Mouse (Mus musculus) CH12F3 (cell line): ENCODE measurements around the gene Sbf1.

Source experiments
- in situ Hi-C: fragments of 300-500 bp; cut with MboI; formaldehyde crosslinking; loops from 2 replicates; pipeline ENCODE4 v1.14.3; 2020; ENCODE audit warnings: low sequenced_read_pairs

Sbf1 gene

DNA sequence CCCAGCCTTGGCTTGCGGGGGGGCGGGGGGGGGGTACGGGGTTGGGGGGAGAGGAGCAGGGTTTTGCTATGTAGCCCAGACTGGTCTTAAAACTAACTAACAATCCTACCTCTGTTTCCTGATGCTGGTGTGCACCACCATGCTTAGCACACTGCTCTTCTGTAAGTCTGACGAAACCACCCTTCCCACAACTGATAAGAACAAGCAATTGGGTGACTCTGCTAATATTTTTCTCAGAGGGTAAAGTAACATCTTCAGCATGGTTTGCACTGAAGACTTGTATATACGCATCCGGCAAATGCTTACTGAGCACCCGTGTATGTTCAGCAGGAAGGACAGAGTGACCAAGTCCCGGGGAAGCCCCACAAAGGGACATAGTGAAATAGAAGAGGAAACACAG is 6.2 kb upstream of the Sbf1 start:
- in situ Hi-C loops, result no loop called here

DNA sequence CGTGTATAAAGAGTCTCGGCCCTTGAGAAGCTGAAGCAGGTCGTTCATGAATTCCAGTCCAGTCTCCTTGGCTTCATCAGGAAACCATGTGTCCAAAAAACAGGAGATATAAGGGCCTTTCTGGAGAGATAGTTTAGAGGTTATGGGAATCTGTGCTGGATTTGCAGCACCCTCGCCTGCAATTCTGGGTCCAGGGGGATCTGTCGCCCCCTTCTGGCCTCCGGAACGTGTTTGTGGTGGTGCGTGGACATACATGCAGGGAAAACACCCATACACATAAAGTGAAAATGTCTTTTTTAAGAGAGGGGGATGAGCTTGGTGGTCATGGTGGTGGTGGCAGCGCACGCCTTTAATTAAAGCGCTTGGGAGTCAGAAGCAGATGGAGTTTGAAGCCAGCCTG is 1.0 kb upstream of the Sbf1 start:
- in situ Hi-C loops, result no loop called here

DNA sequence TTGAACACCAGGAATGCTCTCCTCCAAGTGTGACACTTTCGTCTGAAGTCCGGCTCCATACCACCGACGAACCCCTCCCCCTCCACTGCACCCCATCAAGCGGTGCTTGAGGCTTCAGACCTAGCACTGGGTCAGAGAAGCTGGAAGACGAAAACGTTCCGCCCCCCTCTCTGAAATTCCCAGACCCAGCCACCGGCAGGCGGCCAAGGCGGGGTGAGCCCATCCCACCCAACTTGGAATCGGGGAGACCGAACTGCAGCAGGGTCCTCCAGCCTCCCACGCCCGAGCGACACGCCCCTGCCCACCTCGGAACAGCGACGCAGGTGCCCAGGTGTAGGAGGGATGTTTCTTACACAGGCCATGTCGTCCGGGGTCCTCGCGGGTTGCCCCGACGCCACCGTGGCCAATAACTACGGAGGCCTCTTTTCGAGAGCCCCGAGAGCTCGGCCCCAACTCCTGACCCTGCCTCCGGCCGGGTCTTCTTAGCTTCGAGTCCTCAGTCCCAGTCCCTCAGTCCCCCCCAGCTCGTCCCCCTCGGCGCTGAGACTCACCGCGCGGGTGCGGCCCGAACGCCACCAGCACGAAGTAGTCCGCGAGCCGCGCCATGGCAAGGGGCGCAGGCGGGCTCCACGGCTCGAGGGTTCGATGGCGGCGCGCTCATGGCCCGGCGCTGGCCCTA is 461 bp downstream of the Sbf1 start:
- in situ Hi-C loops, result no loop called here

DNA sequence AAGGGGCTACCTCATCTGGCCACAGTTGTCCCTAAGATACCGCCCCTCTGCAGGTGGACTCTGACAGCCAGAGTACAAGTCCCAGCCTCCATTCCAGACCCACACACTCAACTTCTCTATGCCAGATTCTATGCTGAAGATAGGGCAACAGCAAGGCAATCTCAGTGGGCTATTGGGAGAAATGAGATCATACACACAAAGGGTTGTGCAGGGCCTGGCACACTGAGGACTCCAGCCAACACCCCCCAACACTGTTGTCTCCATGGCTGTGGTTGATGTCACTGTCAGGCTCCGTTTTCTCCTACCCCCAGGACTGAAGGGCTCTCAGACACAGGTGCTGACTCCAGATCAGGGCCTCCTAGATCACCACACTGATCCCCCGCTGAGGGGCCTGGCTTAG is 1.0 kb downstream of the Sbf1 start:
- in situ Hi-C loops, result no loop called here

DNA sequence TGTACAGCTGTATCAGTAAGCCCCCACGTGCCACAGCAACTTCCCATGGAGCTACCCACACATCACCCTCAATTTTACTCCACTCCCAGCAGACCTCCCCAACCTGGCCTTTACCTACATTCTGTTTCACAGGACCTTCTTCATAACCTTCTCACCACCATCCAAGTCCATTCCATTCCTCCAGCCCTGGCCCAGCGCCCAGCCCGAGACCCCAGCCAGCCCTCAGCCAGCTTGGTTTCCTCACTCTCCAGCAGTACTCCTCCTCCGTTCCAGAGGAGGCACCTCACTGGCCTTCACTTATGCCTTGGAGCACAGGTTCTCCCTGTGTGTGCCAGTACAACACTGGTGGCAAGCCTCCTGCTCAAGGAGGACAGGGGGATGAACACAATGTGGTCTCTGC is 1.8 kb downstream of the Sbf1 start:
- in situ Hi-C loops, result no loop called here

DNA sequence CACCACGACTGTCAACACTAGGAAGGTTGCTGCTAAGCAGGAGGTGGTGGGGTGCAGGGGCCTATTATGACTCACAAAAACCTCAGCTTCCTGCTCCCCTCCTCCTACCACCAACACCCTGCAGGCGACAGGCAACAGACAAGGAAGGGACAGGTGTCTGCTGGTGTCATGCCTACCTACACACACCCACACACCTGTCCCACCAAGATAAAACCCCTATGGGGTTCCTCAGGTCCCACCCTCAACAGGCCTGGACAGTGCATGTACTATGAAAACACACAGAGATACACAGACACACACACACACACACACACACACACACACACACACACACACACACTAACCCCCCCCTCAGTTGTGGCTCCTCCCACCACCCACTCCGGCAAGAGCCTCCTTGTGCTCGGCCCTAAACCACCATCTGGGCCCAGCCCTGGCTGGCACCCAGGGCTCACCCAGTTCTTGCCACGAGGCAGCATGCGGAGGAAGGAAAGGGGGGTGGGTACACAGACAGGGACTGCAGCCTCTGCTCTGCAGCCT is 5.1 kb downstream of the Sbf1 start:
- in situ Hi-C loops, result no loop called here

DNA sequence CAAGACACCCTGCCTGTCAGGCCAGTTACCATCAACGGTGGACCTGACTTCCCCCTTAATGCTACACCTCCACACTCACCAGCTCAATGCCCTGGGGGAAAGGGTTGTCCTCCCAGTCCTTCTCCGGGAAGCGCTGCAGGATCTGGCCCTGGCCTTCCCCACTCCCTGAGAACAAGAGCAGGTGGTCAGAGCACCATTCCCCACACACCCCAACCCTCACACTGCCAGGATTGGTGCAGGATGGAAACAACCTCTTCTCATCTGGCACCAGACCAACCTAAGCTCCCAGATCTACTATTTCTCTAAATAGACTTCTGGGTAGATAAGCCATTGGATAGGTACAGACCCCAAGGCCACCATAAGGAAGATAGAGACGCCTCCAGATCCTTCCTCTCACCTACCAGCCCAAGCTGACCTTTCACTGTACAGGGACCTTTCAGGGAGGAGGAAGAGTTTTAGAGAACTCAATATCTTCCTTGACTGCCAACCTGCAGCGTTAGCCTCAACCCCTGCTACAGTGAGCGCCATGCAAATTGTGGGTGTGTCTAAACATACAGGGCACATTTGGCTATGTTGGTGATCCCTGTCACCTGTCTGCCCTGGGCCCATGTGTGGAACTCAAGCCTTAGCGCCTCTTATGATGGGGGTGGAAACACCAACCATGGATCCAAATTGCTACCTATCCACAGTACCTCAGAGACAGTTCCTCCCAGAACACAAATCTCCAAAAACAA is 6.5 kb downstream of the Sbf1 start:
- in situ Hi-C loops, result no loop called here

DNA sequence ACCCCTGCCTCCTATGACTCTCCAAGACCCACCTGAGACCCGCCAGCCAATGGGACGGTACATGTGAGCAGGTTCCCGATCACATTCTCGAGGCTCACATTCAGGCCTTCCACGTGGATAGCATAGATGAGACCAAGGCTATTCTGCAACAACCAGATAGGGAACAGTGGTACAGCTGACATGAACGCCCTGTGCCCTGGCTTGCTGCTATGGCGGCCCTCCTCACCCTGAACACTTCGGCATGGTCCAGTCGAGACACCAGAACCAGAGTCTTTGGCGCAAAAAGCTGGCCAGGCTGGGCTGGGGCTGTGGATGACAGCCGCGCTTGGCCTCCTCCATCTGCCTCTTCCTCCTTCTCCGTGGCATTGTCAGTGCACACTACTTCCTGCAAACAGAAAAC is 7.7 kb downstream of the Sbf1 start:
- in situ Hi-C loops, result no loop called here

DNA sequence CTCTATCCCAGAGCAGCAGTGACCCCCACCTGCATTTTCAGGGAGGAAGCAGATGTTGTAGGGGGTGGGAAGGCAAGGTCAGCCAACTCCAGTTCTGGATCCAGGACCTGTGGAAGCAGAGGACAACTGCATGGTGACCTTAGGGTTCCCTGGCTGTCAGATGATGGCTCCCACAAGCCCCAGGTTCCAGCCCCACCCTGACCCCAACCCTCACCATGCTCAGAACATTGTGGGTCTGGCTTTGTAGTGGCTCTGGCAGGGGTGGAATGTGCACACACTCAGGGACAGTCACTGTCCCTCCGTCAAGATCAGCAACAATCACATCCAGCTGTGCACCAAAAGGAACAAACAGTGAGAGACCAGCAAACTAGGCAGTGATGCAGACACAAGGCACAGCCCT is 9.1 kb downstream of the Sbf1 start:
- in situ Hi-C loops, result no loop called here

DNA sequence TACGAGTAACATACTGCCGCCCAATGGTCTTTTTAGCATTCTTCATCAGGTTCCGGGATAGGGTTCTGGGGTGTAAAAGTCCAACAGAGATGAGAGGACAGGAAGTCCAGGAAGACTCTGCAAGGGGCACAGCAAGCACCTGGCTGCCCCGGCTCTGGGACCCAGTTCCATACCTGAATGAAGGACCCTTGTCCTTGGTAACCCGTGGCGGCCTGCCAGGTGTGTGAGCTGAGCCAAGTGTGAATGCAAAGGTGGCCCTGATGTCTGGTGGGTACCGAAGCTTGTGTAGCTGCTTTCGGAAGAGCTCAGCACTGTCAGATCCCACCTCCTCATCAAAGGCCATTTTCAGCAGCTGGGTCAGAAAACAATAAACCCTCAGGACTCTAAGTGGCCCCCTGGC is 14.5 kb downstream of the Sbf1 start:
- in situ Hi-C loops, result no loop called here

DNA sequence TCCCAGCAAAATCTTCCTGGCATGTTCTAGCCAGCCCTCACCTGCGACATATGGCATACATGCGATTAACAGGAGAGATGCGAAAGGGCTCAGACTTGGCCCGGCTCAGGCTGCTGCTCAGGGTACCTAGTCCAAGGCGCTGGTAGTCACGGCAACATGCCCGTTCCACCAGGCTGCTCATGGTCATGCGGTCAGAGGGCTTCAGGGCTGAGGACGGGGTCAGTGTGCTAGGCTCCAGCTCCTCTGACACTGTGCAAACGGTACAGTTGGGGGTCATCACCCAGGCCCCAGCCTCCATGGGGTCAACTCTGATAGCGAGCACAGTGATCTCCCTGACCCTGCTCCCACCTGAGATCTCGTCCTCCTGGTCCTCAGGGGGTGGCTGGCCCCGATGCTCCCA is 14.9 kb downstream of the Sbf1 start:
- in situ Hi-C loops, result no loop called here

DNA sequence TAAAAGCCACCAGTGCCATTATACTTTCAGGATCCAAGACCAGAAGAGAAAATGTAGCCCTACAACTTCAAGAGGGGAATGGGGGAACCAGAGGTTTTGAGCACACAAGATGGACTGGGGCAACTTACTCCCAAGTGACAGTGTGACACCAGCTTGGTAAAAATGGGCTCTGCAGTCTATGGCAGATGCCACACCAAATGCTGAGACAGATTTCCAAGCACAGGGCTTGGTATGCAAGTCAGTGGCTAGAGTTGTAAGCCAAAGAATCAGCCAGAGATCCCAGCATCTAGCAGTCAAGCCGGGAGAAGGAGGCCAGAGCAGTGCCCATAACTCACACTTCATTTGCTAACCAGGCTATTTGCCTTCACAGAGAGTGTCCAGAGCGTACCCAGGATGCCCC is 17.4 kb downstream of the Sbf1 start:
- in situ Hi-C loops, result no loop called here

DNA sequence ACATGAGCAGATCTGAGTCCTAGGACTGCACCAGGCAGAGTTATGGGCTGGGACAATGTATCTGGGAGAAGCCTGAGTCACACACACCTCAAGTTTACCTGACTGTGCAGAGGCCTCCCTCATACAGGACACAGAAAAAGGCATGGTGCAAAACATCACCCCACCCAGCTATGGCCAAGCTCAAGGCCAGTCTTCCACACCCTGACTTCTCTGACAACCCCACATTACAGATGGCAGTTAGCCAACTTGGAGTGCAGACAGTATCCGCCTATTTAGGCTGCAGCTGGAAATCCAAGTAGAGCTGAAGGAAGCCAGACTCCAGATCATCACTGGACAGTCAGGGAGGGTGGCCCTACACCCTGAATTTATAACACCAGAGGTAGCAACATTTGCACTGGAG is 18.6 kb downstream of the Sbf1 start:
- in situ Hi-C loops, result no loop called here

DNA sequence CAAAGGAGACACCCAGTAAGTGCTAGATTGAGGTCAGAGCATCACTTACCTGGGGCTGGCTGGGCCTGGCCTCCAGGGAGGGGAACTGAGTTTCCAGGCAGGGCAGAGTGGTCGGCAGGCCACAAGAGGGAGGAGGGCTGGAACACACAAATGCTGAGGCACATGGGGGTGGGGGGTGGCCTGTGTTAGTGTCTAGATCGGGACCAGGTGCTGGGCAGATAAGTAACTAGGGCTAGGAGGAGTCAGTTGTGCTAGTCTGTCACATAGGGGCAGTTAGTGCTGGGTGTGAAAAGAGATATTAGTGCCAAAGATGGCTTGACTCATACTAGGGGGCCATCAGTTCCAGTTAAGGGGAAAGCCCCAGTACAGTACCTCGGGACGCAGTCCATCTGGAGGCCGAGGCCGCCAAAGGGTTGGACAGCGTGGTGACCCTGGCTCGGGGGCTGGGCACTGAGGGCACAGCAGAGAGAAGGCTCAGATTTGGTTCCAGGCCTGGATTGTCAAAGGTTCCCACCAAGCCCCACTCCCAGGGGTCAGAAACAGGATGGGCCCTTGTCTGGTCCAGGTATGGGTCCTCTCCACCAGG is 19.4 kb downstream of the Sbf1 start:
- in situ Hi-C loops, result no loop called here

DNA sequence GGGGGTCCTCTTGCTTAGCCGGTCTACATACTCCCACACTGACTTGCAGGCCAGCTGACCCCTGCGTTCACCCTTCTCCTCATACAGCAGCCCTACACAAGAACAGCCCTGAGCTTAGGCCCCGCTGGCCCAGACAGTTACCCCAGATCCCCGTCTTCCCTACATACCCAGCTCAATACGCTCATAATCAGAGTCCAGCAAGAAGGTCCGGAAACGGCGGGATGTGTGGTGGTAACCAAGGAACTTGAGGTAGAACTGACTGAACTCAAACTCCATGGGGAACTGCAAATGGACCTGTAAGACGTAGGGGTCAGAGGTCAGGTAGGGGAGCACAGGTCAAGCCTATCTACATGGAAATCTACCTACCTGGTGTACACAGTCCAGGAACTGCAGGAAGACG is 21.3 kb downstream of the Sbf1 start:
- in situ Hi-C loops, result no loop called here

DNA sequence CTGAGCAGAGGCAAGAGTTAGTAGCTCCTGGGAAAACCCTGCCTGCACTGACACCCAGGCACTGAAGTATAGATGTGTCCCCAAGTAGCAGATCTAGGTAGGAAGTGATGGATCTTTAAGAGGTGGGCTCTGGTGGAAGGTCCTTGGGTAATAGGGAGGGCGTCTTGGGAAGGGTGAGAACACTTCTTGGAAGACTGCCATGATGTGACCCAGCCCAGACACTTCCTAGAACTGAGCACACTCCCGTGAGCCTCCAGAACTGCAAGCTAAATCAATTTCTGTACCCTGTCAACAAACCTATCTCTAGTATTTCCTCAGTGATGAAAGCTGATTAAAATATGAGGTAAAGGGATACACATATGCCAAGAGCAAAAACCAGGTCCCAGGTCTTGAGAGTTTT is 22.3 kb downstream of the Sbf1 start:
- in situ Hi-C loops, result no loop called here

DNA sequence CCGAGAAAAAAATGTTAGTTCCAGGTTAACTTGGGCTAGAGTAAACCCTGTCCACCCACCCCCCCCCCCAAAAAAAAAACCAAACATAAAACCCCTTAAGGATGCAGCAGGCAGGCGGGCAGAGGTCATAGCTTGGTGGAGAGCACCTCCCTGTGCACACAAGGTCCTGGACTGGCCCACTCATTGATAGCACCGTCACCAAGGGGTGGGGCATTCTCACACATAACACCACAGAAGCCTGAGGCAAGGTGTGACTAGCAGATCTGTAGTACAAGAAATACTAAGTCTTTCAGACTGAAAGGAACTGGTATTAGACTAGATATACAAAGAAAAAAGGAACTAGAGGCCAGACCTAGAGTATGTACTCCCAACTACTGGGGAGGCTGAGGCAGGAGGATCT is 23.6 kb downstream of the Sbf1 start:
- in situ Hi-C loops, result no loop called here

DNA sequence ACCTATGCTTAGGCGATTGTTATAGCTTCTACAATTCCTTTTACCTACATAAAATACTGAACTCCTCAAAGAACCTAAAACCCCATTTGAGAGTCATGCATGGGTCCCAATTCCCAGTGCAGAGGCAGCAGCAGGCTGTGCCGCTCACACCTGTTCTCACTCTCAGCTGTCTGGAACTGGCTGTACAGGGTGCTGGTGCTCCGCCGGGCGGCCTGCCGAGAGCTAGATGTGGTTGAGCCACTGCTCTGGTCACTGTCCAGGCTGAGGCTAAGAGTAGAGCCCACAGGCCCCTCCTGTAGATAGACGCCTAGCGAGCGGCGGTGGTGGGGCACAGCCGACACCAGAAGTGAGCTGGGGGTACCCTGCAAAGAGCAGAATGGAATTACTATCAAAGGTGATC is 25.7 kb downstream of the Sbf1 start:
- in situ Hi-C loops, result no loop called here

DNA sequence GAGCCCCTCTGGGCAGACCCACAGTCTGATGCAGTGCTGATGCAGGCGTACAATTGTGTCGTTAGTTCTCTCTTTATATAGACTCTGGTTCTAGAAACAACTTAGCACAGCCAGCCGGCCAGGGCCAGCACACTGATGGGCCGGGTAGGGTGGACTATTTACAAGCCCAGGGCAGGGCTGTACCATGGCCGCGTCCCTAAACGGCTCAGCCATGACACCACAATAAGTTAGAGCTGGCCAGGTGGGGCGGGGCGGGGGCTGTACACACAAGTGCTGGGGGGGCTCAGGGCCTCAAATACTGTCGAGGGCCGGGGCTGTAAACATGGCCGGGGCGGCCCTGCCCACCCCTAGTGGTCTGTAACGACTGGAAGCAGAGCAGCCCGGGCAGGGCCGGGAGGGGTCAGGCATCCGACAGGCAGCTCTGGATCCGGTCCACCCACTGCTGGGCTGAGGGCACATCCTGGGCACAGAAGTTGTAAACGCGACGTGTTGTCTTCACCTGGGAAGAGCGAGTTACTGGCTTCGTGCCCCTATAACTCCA is 26.8 kb downstream of the Sbf1 start:
- in situ Hi-C loops, result no loop called here

DNA sequence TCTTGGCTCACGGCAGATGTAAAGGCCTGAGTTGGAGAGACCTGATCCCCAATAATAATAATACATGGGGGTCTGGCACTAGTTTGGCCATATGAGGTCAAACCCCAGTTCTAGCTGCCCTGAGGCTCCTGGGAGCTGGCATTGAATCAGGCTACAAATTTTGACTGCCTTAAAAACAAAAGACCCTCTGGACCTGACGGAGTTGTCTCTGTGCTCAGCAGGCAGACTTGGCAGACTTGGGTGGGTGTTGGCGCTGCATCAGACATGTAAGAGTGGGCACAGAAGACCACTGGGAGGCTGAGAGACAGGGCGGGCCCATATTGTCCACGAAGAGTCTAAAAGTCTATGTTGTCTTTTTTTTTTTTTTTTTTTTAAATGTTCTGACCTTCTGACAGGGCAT is 28.5 kb downstream of the Sbf1 start:
- in situ Hi-C loops, result no loop called here

DNA sequence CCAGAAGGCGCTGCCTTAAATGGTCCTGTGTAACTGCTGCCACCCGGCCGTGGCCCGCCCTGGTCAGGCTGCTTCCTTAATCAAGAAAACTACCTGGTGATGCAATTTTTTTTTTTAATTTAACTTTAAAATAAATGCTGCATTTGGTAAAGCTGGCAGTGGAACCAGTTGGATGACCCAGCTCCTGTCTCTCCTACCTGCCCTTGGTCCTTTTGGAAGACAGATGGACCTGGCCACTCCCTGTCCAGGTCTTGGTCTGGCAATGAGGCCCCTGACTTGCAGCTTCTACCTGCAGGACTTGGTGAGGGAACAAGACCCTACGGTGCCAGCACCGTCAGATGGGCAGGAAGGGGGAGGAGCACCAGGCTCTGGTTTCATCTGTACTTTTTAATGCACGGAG is 29.0 kb downstream of the Sbf1 start:
- in situ Hi-C loops, result no loop called here

DNA sequence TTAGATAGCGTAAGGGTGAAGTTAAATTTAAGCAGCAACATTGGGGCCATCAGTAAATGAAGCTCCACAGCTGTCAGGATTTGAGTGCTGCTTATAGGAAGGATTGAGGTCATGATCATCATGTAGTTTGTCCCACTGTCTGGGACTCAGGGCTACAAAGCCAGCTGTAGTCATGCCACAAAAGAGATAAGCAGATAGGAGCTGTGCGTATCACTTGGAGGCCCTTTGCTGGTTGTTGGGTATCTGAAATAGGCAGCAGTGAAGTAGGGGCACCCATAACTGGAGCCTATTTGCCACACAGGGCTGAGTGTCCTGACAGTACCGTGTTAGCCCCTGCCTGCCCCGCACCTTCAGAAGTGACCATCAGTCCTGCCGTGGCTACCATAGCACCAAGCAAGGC is 29.6 kb downstream of the Sbf1 start:
- in situ Hi-C loops, result no loop called here
